Mouse (Mus musculus) liver, embryonic 15.5 days (tissue): ENCODE results near the gene Psmd2. TPM values are rescaled to one million over a fixed set of nuclear protein-coding genes. Genes with fewer than 3 reads are reported as not detected.
A peak's percentile ranks its signal among the peaks of the same experiment; 100 is the strongest.

Source experiments
- ATAC-seq: fragments of 200-750 bp; cut with Nextera tagmentation; 2 replicates; pipeline ENCODE4 v1.8.0; 2017; ENCODE audit warnings: moderate number of reproducible peaks, mild to moderate bottlenecking, moderate library complexity; ENCODE audit not compliant: insufficient read depth
- H3K27ac ChIP-seq: fragments of 300-500 bp; sonication (generic); replicated peaks from 2 replicates; pipeline ENCODE4 v1.5.1; 2015; ENCODE audit warnings: mild to moderate bottlenecking, inconsistent platforms
- H3K27me3 ChIP-seq: fragments of 300-500 bp; sonication (generic); 2 replicates; pipeline ENCODE4 v1.6.1; 2015; ENCODE audit warnings: mild to moderate bottlenecking, inconsistent platforms
- H3K36me3 ChIP-seq: fragments of 300-500 bp; sonication (generic); replicated peaks from 2 replicates; pipeline ENCODE4 v1.6.1; 2015; ENCODE audit warnings: moderate library complexity, mild to moderate bottlenecking, inconsistent platforms
- H3K4me1 ChIP-seq: fragments of 300-500 bp; sonication (generic); replicated peaks from 2 replicates; pipeline ENCODE4 v1.6.1; 2015; ENCODE audit warnings: inconsistent platforms
- H3K4me2 ChIP-seq: fragments of 300-500 bp; sonication (generic); 2 replicates; pipeline ENCODE4 v1.6.1; 2015; ENCODE audit warnings: moderate library complexity, mild to moderate bottlenecking, inconsistent platforms
- H3K4me3 ChIP-seq: fragments of 300-500 bp; sonication (generic); replicated peaks from 2 replicates; pipeline ENCODE4 v1.5.1; 2015; ENCODE audit warnings: mild to moderate bottlenecking, inconsistent platforms
- H3K9ac ChIP-seq: fragments of 300-500 bp; sonication (generic); 2 replicates; pipeline ENCODE4 v1.6.1; 2015; ENCODE audit warnings: moderate library complexity, mild to moderate bottlenecking, inconsistent platforms
- H3K9me3 ChIP-seq: fragments of 300-500 bp; sonication (generic); replicated peaks from 2 replicates; pipeline ENCODE4 v1.6.1; 2016; ENCODE audit warnings: inconsistent platforms
- WGBS: fragments of 180-500 bp; shearing (Covaris S2); methylation state at CpG from one replicate; pipeline ENCODE4 v1.1.7; 2015; ENCODE audit warnings: mixed read lengths; ENCODE audit not compliant: insufficient replicate concordance; 5-methylcytosine and 5-hydroxymethylcytosine counted together
- polyA plus RNA-seq: library from polyadenylated mRNA; unstranded; fragments of >200 nt; fragmentation: Nextera tagmentation; extraction: Ambion mirVana; gene quantifications from 2 replicates; pipeline ENCODE4 v1.2.1, GENCODE M21; 2015

Psmd2 gene
- 164 and 171 TPM in 2 replicates for polyA plus RNA-seq

DNA sequence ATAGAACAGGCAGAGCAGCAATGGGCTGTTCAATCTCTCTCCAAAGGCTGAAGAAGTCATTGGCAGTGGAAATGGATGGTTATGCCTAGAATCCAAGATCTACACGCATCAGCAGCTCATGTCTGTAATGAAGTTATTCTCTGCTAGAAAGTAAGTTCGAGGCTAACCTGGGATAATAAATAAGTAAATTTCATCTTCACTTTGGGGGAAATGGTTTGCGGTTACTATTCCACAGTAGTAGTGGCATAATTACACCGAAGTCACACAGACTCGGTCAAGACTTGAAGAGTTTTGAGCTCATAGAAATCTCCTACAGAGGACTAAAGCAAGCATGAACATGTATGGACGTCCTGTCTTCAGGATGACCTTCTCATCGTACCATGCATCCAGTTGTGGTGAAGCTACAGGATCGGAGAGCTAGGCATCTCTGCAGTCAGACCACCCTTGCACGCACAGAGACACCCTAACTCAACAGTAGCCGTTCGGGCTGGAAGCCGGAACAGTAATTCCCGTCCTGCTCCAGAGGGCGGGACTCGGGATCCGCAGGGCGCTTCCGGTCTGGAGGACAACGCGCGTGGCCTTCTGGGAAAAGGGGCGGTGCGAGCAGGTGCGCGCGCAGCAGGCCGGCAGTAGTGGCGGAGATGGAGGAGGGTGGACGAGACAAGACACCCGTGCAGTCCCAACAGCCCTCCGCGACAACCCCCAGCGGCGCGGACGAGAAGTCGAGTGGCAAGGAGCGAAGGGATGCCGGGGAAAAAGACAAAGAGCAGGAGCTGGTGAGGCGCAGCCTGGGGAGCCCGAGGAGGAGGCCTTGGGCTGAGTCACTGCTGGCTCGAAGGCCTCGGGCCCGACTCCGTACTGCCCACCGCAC, at the start of gene Psmd2:
TSS of gene Psmd2 (plus strand) at position 577 of the 871 bp plus-strand sequence.
- Histone ChIP-seq H3K9me3 (no peaks in the 10 kb centered on the region), H3K4me1 (peaks cover 20% of the 10 kb centered on the region), H3K4me3 (peak within 1 kb of the TSS; percentile 79), H3K27me3 (no peaks in the 10 kb centered on the region), H3K36me3 (peaks cover 32% of the 10 kb centered on the region), H3K4me2 (peak within 1 kb of the TSS; percentile 79), H3K27ac (peak within 1 kb of the TSS; percentile 70), H3K9ac (peak within 1 kb of the TSS; percentile 79)
- ATAC-seq: peak; percentile 92
- WGBS: under 1% methylated on average over 46 of the region's 46 CpGs

DNA sequence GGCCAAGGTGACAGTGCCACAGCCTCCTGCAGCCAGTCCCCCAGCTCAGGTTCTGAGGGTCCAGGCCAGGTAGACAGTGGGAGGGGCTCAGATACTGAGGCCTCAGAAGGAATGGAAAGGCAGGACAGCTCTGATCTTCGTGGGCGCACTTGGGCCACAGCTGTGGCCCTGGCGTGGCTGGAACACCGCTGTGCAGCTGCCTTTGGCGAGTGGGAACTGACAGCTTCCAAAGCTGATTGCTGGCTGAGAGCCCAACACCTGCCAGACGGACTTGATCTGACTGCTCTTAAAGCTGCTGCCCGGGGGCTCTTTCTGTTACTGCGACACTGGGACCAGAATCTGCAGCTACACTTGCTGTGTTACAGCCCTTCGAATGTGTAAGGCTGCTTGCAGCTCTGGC, 46.7 kb upstream of the Psmd2 start:
- Histone ChIP-seq H3K9ac (no peak overlapping the region), H3K9me3 (no peaks in the 10 kb centered on the region), H3K27ac (no peak overlapping the region), H3K4me2 (no peak overlapping the region), H3K27me3 (0 out of 2 replicates have a peak, but pooled peaks cover 5% of the 10 kb centered on the region), H3K4me3 (no peak overlapping the region), H3K36me3 (peaks cover 35% of the 10 kb centered on the region), H3K4me1 (peaks cover 9% of the 10 kb centered on the region; the same call in 1 of the 2 replicates)
- WGBS: 78% methylated on average over 9 of the region's 9 CpGs
- no peak for ATAC-seq

DNA sequence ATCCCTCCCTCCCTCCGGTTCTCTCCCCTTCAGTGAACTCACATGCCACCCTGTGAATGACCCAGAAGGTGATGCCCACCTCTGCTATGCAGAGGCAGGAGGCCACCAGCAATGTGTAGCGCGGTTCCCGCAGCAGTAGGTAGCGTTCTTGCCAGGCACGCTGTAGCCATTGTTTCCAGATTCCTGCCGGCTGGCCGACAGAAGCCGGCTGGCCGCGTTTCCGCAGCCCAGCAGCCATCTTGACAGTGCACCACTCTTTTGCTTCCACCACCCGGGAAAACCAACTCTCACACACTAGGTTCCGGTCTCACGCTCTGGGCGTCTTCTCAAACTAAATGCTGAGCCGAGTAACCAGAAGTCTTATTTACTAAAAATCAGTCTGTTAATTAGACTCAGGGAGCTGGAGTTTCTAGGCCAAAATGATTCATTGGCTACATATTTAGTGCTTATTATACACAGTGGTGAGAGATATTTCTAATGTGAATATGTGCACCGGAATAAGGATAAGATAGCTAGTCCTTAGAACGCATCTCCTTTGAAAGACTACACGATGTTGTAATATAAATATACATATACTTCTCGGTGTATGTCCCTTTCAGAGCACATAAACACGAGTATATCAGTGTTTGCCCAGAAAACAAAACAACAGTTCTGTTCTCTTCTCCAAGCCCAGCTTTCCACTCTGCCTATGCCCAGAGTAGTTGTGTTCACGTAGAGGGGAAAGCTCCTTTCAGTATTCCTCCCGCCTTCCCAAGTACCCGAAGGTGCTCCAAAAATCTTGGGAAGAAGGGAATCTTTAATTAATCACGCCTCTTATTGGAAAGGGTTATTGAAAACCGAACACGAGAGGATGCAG, 40.7 kb upstream of the Psmd2 start:
- no peaks in the 10 kb centered on the region for H3K27me3 ChIP-seq
- H3K27ac ChIP-seq: peak overlapping the region; percentile 77
- WGBS: under 1% methylated on average over 28 of the region's 28 CpGs
- ATAC-seq: peak; percentile 47; the same call in 1 of the 2 replicates
- H3K4me3 ChIP-seq: peak overlapping the region; percentile 83
- H3K9me3 ChIP-seq: no peaks in the 10 kb centered on the region
- H3K4me1 ChIP-seq: peaks cover 39% of the 10 kb centered on the region
- peak overlapping the region; percentile 74 for H3K9ac ChIP-seq
- peaks cover 21% of the 10 kb centered on the region for H3K36me3 ChIP-seq
- peak overlapping the region; percentile 93 for H3K4me2 ChIP-seq

DNA sequence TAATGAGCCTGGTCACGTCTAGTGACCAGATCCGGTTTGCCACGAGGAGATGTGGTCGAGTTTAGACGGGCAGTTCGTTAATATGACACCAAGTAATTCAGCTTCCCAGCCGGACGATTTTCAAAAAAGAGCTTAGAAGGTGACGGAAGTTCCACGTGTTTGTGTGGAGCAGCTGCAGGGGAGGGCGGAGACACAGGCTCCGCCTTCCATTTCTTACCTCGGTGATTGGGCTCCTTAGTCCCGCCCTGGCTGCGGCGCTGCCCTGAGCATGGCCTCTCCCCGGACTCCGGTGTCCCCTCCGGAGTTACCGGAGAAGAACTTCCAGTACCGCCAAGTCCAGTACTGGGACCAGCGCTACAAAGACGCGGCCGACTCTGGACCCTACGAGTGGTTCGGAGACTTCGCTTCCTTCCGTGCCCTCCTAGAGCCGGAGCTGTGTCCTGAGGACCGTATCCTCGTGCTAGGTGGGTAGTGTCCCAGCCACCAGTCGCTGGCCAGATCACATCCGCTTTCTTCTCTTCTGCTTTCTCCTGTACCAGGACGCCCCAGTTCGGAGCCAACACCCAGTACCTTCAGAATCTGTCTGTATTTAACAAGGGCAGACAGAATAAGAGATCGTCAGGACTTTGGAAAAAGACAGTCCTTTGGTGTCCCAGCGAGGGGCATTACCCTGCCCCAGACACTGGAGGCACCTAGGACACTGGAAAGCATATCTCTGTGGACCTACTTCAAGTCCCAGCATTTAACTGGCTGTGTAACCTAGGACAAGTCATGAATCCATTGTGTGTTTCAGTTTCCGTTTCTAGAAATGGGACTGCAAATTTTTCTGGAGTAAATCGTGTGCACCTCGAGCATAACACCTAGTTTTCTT, 39.9 kb upstream of the Psmd2 start, which contains the start of the genes Eef1akmt4, Gm49333 and Alg3:
TSS of gene Eef1akmt4 (plus strand) at position 237 of the 871 bp plus-strand sequence.
TSS of gene Gm49333 (plus strand) at position 254 of the 871 bp plus-strand sequence.
TSS of gene Alg3 (minus strand) at position 379 of the 871 bp plus-strand sequence.
- H3K4me3 ChIP-seq: peak within 1 kb of the TSS; percentile 83
- H3K36me3 ChIP-seq: peaks cover 13% of the 10 kb centered on the region
- no peaks in the 10 kb centered on the region for H3K27me3 ChIP-seq
- peak; percentile 96 for ATAC-seq
- 2% methylated on average over 41 of the region's 41 CpGs for WGBS
- peak within 1 kb of the TSS; percentile 93 for H3K4me2 ChIP-seq
- H3K27ac ChIP-seq: peak within 1 kb of the TSS; percentile 77
- H3K9me3 ChIP-seq: no peaks in the 10 kb centered on the region
- H3K4me1 ChIP-seq: peaks cover 39% of the 10 kb centered on the region
- H3K9ac ChIP-seq: peak within 1 kb of the TSS; percentile 74

DNA sequence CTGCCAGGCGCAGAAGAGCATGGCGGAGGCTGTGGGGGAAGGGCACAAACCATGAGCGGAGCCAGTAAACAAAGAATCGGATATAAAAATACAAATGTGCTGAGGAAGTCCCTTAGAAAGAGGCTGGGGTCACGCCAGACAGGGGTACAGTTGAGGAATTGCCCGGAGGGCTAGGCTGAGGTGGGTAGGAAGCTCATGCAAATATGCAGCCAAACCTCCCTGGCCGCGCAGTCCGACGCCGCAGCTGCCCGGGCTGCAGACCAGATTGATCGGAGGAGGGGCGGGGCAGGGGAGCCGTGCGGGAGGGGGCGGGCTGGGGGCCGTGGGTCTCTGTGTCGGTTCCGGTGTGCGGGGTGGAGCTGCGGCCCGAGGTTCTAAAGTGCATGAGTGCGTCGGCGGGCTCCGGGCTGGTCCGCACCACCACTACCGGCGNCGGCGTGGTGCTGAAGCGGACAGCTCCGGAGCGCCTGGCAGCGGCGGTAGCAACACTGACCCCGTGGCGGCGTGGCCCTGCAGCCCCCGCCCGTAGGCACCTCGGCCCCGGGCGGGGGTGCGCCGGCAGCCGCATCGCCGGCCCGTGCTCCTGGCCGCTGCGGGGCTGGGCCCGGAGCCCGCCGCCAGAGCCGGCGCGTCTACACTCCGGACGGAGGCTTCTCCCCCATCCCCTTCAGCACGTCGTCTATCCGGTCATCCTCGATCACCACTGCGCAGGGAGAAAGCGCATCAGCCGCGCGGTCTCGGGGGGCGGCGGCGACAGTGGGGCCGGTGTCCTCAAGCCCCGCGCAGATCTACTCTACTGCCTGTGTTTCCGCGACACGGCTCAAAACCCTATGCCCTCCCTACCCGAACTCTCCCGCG, 31.7 kb upstream of the Psmd2 start:
- H3K27ac ChIP-seq: no peak overlapping the region
- H3K4me3 ChIP-seq: peak overlapping the region; percentile 67
- H3K9me3 ChIP-seq: no peaks in the 10 kb centered on the region
- 4% methylated on average over 81 of the region's 83 CpGs for WGBS
- peak overlapping the region; percentile 96 for H3K4me2 ChIP-seq
- 0 out of 2 replicates have a peak, but pooled peaks have one; percentile 19 for ATAC-seq
- H3K4me1 ChIP-seq: peaks cover 36% of the 10 kb centered on the region
- H3K36me3 ChIP-seq: no peaks in the 10 kb centered on the region
- H3K9ac ChIP-seq: no peak overlapping the region
- peaks cover 73% of the 10 kb centered on the region for H3K27me3 ChIP-seq

DNA sequence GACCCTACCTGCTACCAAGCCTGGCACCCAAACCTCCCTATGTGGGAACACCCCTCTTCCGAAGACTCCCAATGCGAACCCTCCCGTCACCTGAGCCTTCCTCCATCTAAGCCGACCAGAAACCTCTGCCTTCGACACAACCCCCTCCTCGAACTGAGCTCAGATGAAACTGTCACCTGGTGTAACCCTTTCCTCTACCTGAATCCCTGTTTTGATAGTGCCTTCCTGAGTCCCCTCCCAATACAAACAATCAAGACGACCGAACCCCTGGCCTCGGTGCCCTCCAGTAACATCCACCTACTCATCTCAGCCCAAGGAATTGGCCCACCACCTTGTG, 31.1 kb upstream of the Psmd2 start:
- H3K4me3 ChIP-seq: peak overlapping the region; percentile 67
- H3K4me2 ChIP-seq: peak overlapping the region; percentile 96
- H3K27ac ChIP-seq: no peak overlapping the region
- no peaks in the 10 kb centered on the region for H3K36me3 ChIP-seq
- H3K27me3 ChIP-seq: peaks cover 77% of the 10 kb centered on the region
- WGBS: under 1% methylated on average over 9 of the region's 9 CpGs
- no peak overlapping the region for H3K9ac ChIP-seq
- peaks cover 36% of the 10 kb centered on the region for H3K4me1 ChIP-seq
- ATAC-seq: no peak
- H3K9me3 ChIP-seq: no peaks in the 10 kb centered on the region

DNA sequence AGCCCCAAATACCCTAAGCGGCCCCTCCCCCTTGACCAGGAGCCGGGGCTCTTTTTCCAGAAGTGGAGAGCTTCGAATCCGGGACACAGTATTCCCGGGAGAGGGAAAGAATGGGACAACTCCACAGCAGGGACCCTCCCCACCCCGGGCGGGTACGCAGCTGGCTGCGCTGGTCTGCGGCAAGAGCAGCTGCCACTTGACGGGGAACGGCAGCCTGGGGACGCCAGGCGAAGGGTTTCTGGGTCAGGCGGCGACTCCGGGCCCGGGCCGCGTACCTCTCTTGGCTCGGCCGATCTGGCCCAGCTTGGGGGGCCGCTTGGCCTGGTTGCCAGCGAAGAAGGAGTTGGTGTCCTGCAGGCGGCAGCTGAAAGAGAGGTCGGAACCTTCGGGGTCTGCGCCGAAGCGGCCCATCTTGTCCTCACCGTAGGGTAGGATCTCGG, 30.7 kb upstream of the Psmd2 start:
- peaks cover 36% of the 10 kb centered on the region for H3K4me1 ChIP-seq
- WGBS: under 1% methylated on average over 32 of the region's 32 CpGs
- no peaks in the 10 kb centered on the region for H3K9me3 ChIP-seq
- peak; percentile 16; the same call in 1 of the 2 replicates for ATAC-seq
- H3K27me3 ChIP-seq: peaks cover 81% of the 10 kb centered on the region
- peak overlapping the region; percentile 96 for H3K4me2 ChIP-seq
- peak overlapping the region; percentile 67 for H3K4me3 ChIP-seq
- no peak overlapping the region for H3K27ac ChIP-seq
- H3K36me3 ChIP-seq: no peaks in the 10 kb centered on the region
- H3K9ac ChIP-seq: peak overlapping the region; percentile 49

DNA sequence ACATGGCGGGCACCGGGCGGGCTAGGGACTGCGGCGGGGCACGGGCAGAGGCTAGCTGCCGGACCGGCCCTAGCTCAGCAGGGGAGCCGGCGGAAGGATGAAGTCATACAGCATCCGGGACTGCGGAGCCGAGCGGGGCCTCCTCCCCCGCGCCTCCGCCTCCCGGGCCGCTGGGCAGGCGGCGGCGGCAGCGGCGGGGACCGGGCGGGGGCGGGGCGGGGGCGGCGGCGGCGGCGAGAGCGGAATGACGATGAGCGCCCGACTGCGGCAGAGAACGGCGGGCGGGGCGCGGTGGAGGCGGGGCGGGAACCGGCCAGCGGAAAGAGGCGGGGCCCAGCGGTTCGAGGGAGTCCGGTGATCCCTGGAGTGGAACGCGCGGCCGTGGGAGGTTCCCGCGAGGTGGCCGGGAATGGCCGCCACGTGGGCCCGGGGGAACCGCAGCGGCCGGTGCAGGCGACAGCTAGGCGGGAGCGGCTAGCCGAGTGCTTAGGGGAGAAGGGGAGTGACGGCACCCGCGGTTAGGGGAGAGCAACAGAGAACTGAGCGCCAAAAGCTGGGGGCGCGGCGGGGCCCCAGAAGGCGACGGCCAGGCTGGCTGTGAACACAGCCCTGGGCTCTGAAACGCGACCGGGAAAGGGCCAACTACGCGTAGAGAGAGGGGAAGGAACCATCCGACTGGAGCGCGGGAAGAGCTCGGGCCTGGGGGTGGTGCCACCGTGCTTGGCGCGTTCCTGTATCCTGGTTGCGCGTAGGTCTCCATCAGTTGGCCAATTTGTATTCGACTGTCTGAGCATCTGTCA, 30.1 kb upstream of the Psmd2 start, which contains the start of gene Camk2n2:
TSS of gene Camk2n2 (minus strand) at position 97 of the 800 bp plus-strand sequence.
- peak within 1 kb of the TSS; percentile 67 for H3K4me3 ChIP-seq
- H3K36me3 ChIP-seq: no peaks in the 10 kb centered on the region
- under 1% methylated on average over 90 of the region's 92 CpGs for WGBS
- H3K4me1 ChIP-seq: peaks cover 36% of the 10 kb centered on the region
- peak within 1 kb of the TSS; percentile 49 for H3K9ac ChIP-seq
- H3K9me3 ChIP-seq: no peaks in the 10 kb centered on the region
- H3K27me3 ChIP-seq: peaks cover 85% of the 10 kb centered on the region
- 0 out of 2 replicates have a peak within 1 kb of the TSS, but pooled peaks have one; percentile 7 for H3K27ac ChIP-seq
- H3K4me2 ChIP-seq: peak within 1 kb of the TSS; percentile 96
- peak; percentile 58 for ATAC-seq
